Mouse (Mus musculus) liver, embryonic 14.5 days (tissue): ENCODE data around the gene Stard13.

ENCODE experiments used
- CTCF ChIP-seq: IDR thresholded peaks from 2 replicates; pipeline ENCODE4 v1.5.1; 2016; ENCODE audit warnings: antibody characterized with exemption, low read depth, control low read depth
- EP300 ChIP-seq: IDR thresholded peaks from 2 replicates; pipeline ENCODE4 v1.6.1; 2016; ENCODE audit warnings: antibody characterized with exemption, low read depth

DNA sequence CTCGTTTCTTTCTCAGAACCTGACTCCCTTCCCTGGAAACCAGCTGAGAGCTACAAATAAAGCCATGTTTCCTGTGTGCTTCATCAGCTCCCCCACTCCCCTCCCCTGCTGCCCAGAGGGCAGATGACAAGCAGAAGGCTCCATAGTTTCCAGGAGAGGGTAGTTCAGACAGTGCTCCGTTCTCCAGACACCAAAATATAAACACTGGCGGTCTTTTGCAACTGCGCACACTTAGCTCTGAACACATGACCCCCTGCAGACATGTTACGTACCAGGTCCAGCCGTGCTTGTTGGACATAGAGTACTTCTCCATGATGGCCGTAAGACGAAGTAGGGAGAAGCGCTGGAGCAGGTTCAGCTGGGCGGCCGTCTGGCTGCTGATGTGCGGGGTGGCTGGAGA is 173.2 kb downstream of the Stard13 start:
- TF ChIP-seq CTCF (no peak), EP300 (no peak)
